ENCODE assay signal across 15 mouse cellular contexts in the genomic region with DNA sequence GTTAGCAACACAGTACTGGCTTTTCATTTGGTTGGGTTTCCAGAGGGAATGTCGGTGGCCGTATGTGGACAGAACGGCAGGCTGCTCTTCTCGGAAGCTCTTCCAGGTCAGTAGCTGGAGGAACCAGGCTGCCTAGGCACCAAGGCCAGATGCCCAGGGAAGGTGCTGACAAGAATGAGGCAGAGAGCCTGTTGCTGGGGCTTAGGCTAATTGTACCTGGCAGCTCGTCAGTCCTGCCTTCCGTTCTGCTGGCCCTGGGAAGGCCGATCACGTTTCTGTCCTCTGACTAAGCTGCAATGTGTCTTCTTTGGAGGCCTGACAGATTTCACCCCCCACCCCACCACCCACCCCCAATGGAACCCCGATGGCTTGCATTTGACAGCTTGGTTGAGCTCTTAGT.
DNase-seq lines count a peak whose midpoint lies in the region; ATAC-seq and TF ChIP-seq lines count a peak whose summit lies in the region.
"Had no signal": no experiment of that assay in that cellular context is flagged by ENCODE, and none has a peak within 500 bp of the region (broad histone marks: within the 10 kb centered on the region; RNA-seq: fewer than 3 reads in every experiment).

No protein-coding gene starts in this region.

- no peak overlapping the region for H3K4me3 ChIP-seq in limb, embryonic 13.5 days
- H3K4me3 ChIP-seq in kidney, adult 2 months (ENCODE audit: insufficient read depth, low read depth, low read length) = no peak overlapping the region
- H3K4me3 ChIP-seq: heart, embryonic 13.5 days; lung, embryonic 15.5 days had no signal

- no peak overlapping the region for H3K4me2 ChIP-seq in limb, embryonic 13.5 days (replicated peaks)
- H3K4me2 ChIP-seq: heart, embryonic 13.5 days; lung, embryonic 15.5 days had no signal

- H3K9ac ChIP-seq in limb, embryonic 13.5 days = no peak overlapping the region
- H3K9ac ChIP-seq: heart, embryonic 13.5 days; lung, embryonic 15.5 days had no signal

- no peaks in the 10 kb centered on the region for H3K9me3 ChIP-seq in limb, embryonic 13.5 days
- H3K9me3 ChIP-seq: heart, embryonic 13.5 days; lung, embryonic 15.5 days had no signal

- H3K4me1 ChIP-seq in limb, embryonic 13.5 days = 0 out of 2 replicates have a peak, but pooled peaks cover 4% of the 10 kb centered on the region
- no peaks in the 10 kb centered on the region for H3K4me1 ChIP-seq in kidney, adult 2 months (ENCODE audit: control insufficient read depth, insufficient read depth, low read length)
- H3K4me1 ChIP-seq: lung, embryonic 15.5 days had no signal

- H3K27me3 ChIP-seq in limb, embryonic 13.5 days = peaks cover 50% of the 10 kb centered on the region
- H3K27me3 ChIP-seq in kidney, adult 2 months (replicated peaks; ENCODE audit: control insufficient read depth, insufficient read depth, low read length) = no peaks in the 10 kb centered on the region
- H3K27me3 ChIP-seq: heart, embryonic 13.5 days; lung, embryonic 15.5 days had no signal

- ATAC-seq in limb, embryonic 13.5 days (ENCODE audit: low FRiP score, low read depth) = no peak
- ATAC-seq: forebrain, embryonic 16.5 days had no signal

- intact Hi-C loops in left cerebral cortex, postnatal 25 days (cut with DNase I) = no loop called here

- no peak for TF ChIP-seq CTCF in kidney, adult 2 months (conservative IDR thresholded peaks at IDR 0.05; ENCODE audit: insufficient read depth, insufficient read length, low read depth, low read length)

- no peaks in the 10 kb centered on the region for H3K36me3 ChIP-seq in limb, embryonic 13.5 days
- H3K36me3 ChIP-seq in kidney, adult 2 months (ENCODE audit: control insufficient read depth, insufficient read depth, low read length) = no peaks in the 10 kb centered on the region
- H3K36me3 ChIP-seq: heart, embryonic 13.5 days; lung, embryonic 15.5 days had no signal

- H3K27ac ChIP-seq in limb, embryonic 13.5 days = 0 out of 2 replicates have a peak overlapping the region, but pooled peaks have one; percentile 39
- no peak overlapping the region for H3K27ac ChIP-seq in kidney, adult 2 months (ENCODE audit: insufficient read depth, low read depth, low read length)
- H3K27ac ChIP-seq: heart, embryonic 13.5 days; lung, embryonic 15.5 days had no signal

- DNase-seq in cerebellum, postnatal 10 days = peak; percentile 30 to 31
- no peak for DNase-seq in cerebellum, adult 9-10 months
- peak; percentile 17 for DNase-seq in NIH3T3 (ENCODE audit: low read depth)
- DNase-seq in gastrocnemius, postnatal 25 days = peak; percentile 80
- DNase-seq in frontal cortex, adult 2 months (ENCODE audit: extremely low spot score in 1 of 2, low spot score in 1 of 2) = no peak
- no peak for DNase-seq in left cerebral cortex, postnatal 25 days (ENCODE audit: low spot score in 2 of 2)
- no peak for DNase-seq in kidney, adult 2 months
- DNase-seq: cerebellum, postnatal 25 days; kidney, postnatal 10 days; liver; right cerebral cortex, adult 18-20 months had no signal

- TF ChIP-seq POLR2A in kidney, adult 2 months (IDR thresholded peaks at IDR 0.05; ENCODE audit: low read depth, low read length) = no peak

- WGBS in limb, embryonic 13.5 days = 54% methylated on average over 9 of the region's 9 CpGs
- WGBS in kidney, adult 2 months = 66% methylated on average over 9 of the region's 9 CpGs

Comparison
In these comparisons a context has a peak if more than half of its experiments do, and no peak if none do; other contexts are left out.
1. DNase-seq: peak in cerebellum, postnatal 10 days (2 of 2), NIH3T3 (single experiment) and gastrocnemius, postnatal 25 days (single experiment); none in cerebellum, adult 9-10 months (single experiment), frontal cortex, adult 2 months (0 of 2), left cerebral cortex, postnatal 25 days (0 of 2) and kidney, adult 2 months (single experiment).